Mouse (Mus musculus): ENCODE data around the gene Spast. TPM values are rescaled to one million over a fixed set of nuclear protein-coding genes. Genes with fewer than 3 reads are reported as not detected.
"Not testable (repeated sequence)": the region's sequence is repeated elsewhere in the genome, so short reads cannot be mapped to it uniquely, and the experiment has no call there.

The Spast gene
- polyA plus RNA-seq, 1 experiment from 2014 or later = 41.1 TPM

GRCm38 (mm10) chr17:74296076-74296823, 42.5 kb upstream of the Spast start:
- peak overlapping the region; percentile 79 for H3K4me2 ChIP-seq (ENCODE audit: low read depth, low read length, severe bottlenecking)
- H3K4me3 ChIP-seq (ENCODE audit: low read depth, low read length) = peak overlapping the region; percentile 96
- 51% methylated on average over 11 of the region's 11 CpGs for WGBS
- DNase-seq (ENCODE audit: low spot score) = no peak
- H3K9ac ChIP-seq (ENCODE audit: low read length) = peak overlapping the region; percentile 97
- no peaks in the 10 kb centered on the region for H3K36me3 ChIP-seq (ENCODE audit: control insufficient read depth, insufficient read depth, low read length)
- ATAC-seq (replicated peaks; ENCODE audit: low FRiP score) = no peak
- H3K27me3 ChIP-seq (ENCODE audit: control insufficient read depth, insufficient read depth, low read length) = no peaks in the 10 kb centered on the region
- no peaks in the 10 kb centered on the region for H3K9me3 ChIP-seq (ENCODE audit: control insufficient read depth, low read length)
- H3K4me1 ChIP-seq (replicated peaks; ENCODE audit: control insufficient read depth, insufficient read depth, low read length) = 0 out of 2 replicates have a peak, but pooled peaks cover 2% of the 10 kb centered on the region
- peak overlapping the region; percentile 95; the same call in 1 of the 2 replicates for H3K27ac ChIP-seq (ENCODE audit: low read depth, low read length)

- not testable (repeated sequence) for H3K4me3 ChIP-seq (ENCODE audit: low read depth, low read length); DNase-seq (ENCODE audit: low spot score); H3K27me3 ChIP-seq (ENCODE audit: control insufficient read depth, insufficient read depth, low read length); H3K4me2 ChIP-seq (ENCODE audit: low read depth, low read length, severe bottlenecking); H3K4me1 ChIP-seq (replicated peaks; ENCODE audit: control insufficient read depth, insufficient read depth, low read length); H3K27ac ChIP-seq (ENCODE audit: low read depth, low read length); H3K36me3 ChIP-seq (ENCODE audit: control insufficient read depth, insufficient read depth, low read length); H3K9me3 ChIP-seq (ENCODE audit: control insufficient read depth, low read length); ATAC-seq (replicated peaks; ENCODE audit: low FRiP score); H3K9ac ChIP-seq (ENCODE audit: low read length)
- 93% methylated on average over 5 of the region's 5 CpGs for WGBS
Measured at GRCm38 (mm10) chr17:74296991-74297390, 41.8 kb upstream of the Spast start.

- Histone ChIP-seq H3K27ac (ENCODE audit: low read depth, low read length) (no peak overlapping the region), H3K4me3 (ENCODE audit: low read depth, low read length) (no peak overlapping the region), H3K36me3 (ENCODE audit: control insufficient read depth, insufficient read depth, low read length) (no peaks in the 10 kb centered on the region; the same call in 1 of the 2 replicates), H3K9me3 (ENCODE audit: control insufficient read depth, low read length) (no peaks in the 10 kb centered on the region), H3K4me1 (replicated peaks; ENCODE audit: control insufficient read depth, insufficient read depth, low read length) (no peaks in the 10 kb centered on the region), H3K9ac (ENCODE audit: low read length) (no peak overlapping the region), H3K27me3 (ENCODE audit: control insufficient read depth, insufficient read depth, low read length) (no peaks in the 10 kb centered on the region), H3K4me2 (ENCODE audit: low read depth, low read length, severe bottlenecking) (no peak overlapping the region)
- DNase-seq (ENCODE audit: low spot score) (no peak), ATAC-seq (replicated peaks; ENCODE audit: low FRiP score) (no peak)
- WGBS = 90% methylated on average over 5 of the region's 5 CpGs
Measured at GRCm38 (mm10) chr17:74300089-74300488, 38.7 kb upstream of the Spast start.

GRCm38 (mm10) chr17:74304060-74304459, 34.7 kb upstream of the Spast start:
- Histone ChIP-seq H3K36me3 (ENCODE audit: control insufficient read depth, insufficient read depth, low read length) (no peaks in the 10 kb centered on the region; the same call in 1 of the 2 replicates), H3K27ac (ENCODE audit: low read depth, low read length) (no peak overlapping the region), H3K4me2 (ENCODE audit: low read depth, low read length, severe bottlenecking) (no peak overlapping the region), H3K4me1 (replicated peaks; ENCODE audit: control insufficient read depth, insufficient read depth, low read length) (no peaks in the 10 kb centered on the region), H3K4me3 (ENCODE audit: low read depth, low read length) (no peak overlapping the region), H3K9ac (ENCODE audit: low read length) (no peak overlapping the region), H3K27me3 (ENCODE audit: control insufficient read depth, insufficient read depth, low read length) (no peaks in the 10 kb centered on the region), H3K9me3 (ENCODE audit: control insufficient read depth, low read length) (no peaks in the 10 kb centered on the region)
- 94% methylated on average over 4 of the region's 4 CpGs for WGBS
- ATAC-seq (replicated peaks; ENCODE audit: low FRiP score) (no peak), DNase-seq (ENCODE audit: low spot score) (no peak)

GRCm38 (mm10) chr17:74305616-74306015, 33.2 kb upstream of the Spast start:
- Histone ChIP-seq H3K9me3 (ENCODE audit: control insufficient read depth, low read length) (no peaks in the 10 kb centered on the region), H3K27ac (ENCODE audit: low read depth, low read length) (no peak overlapping the region), H3K36me3 (ENCODE audit: control insufficient read depth, insufficient read depth, low read length) (no peaks in the 10 kb centered on the region; the same call in 1 of the 2 replicates), H3K4me3 (ENCODE audit: low read depth, low read length) (no peak overlapping the region), H3K27me3 (ENCODE audit: control insufficient read depth, insufficient read depth, low read length) (no peaks in the 10 kb centered on the region), H3K4me1 (replicated peaks; ENCODE audit: control insufficient read depth, insufficient read depth, low read length) (no peaks in the 10 kb centered on the region), H3K9ac (ENCODE audit: low read length) (no peak overlapping the region), H3K4me2 (ENCODE audit: low read depth, low read length, severe bottlenecking) (no peak overlapping the region)
- DNase-seq (ENCODE audit: low spot score) = no peak
- ATAC-seq (replicated peaks; ENCODE audit: low FRiP score) = no peak
- WGBS = 95% methylated on average over 4 of the region's 4 CpGs

- H3K4me2 ChIP-seq (ENCODE audit: low read depth, low read length, severe bottlenecking) = no peak overlapping the region
- H3K27me3 ChIP-seq (ENCODE audit: control insufficient read depth, insufficient read depth, low read length) = no peaks in the 10 kb centered on the region
- 91% methylated on average over 1 of the region's 1 CpGs for WGBS
- DNase-seq (ENCODE audit: low spot score) (no peak), ATAC-seq (replicated peaks; ENCODE audit: low FRiP score) (no peak)
- no peaks in the 10 kb centered on the region; the same call in 1 of the 2 replicates for H3K36me3 ChIP-seq (ENCODE audit: control insufficient read depth, insufficient read depth, low read length)
- no peaks in the 10 kb centered on the region for H3K9me3 ChIP-seq (ENCODE audit: control insufficient read depth, low read length)
- H3K4me1 ChIP-seq (replicated peaks; ENCODE audit: control insufficient read depth, insufficient read depth, low read length) = no peaks in the 10 kb centered on the region
- no peak overlapping the region for H3K27ac ChIP-seq (ENCODE audit: low read depth, low read length)
- H3K4me3 ChIP-seq (ENCODE audit: low read depth, low read length) = no peak overlapping the region
- H3K9ac ChIP-seq (ENCODE audit: low read length) = no peak overlapping the region
Measured at GRCm38 (mm10) chr17:74306021-74306420, 32.8 kb upstream of the Spast start.

- Histone ChIP-seq H3K4me1 (replicated peaks; ENCODE audit: control insufficient read depth, insufficient read depth, low read length) (peaks cover 2% of the 10 kb centered on the region; the same call in 1 of the 2 replicates), H3K4me2 (ENCODE audit: low read depth, low read length, severe bottlenecking) (peak overlapping the region; percentile 73), H3K9me3 (ENCODE audit: control insufficient read depth, low read length) (no peaks in the 10 kb centered on the region), H3K27ac (ENCODE audit: low read depth, low read length) (peak overlapping the region; percentile 91), H3K36me3 (ENCODE audit: control insufficient read depth, insufficient read depth, low read length) (no peaks in the 10 kb centered on the region), H3K9ac (ENCODE audit: low read length) (peak overlapping the region; percentile 84), H3K4me3 (ENCODE audit: low read depth, low read length) (peak overlapping the region; percentile 59), H3K27me3 (ENCODE audit: control insufficient read depth, insufficient read depth, low read length) (no peaks in the 10 kb centered on the region)
- no peak for DNase-seq (ENCODE audit: low spot score)
- under 1% methylated on average over 45 of the region's 45 CpGs for WGBS
- ATAC-seq (replicated peaks; ENCODE audit: low FRiP score) = no peak
Measured at GRCm38 (mm10) chr17:74315445-74316308, 23.1 kb upstream of the Spast start.

- DNase-seq (ENCODE audit: low spot score) = peak; percentile 93
- no peaks in the 10 kb centered on the region for H3K36me3 ChIP-seq (ENCODE audit: control insufficient read depth, insufficient read depth, low read length)
- H3K4me3 ChIP-seq (ENCODE audit: low read depth, low read length) = peak overlapping the region; percentile 59
- H3K9ac ChIP-seq (ENCODE audit: low read length) = peak overlapping the region; percentile 84
- H3K4me2 ChIP-seq (ENCODE audit: low read depth, low read length, severe bottlenecking) = peak overlapping the region; percentile 73
- ATAC-seq (replicated peaks; ENCODE audit: low FRiP score) = peak; percentile 97
- H3K4me1 ChIP-seq (replicated peaks; ENCODE audit: control insufficient read depth, insufficient read depth, low read length) = peaks cover 2% of the 10 kb centered on the region; the same call in 1 of the 2 replicates
- under 1% methylated on average over 48 of the region's 48 CpGs for WGBS
- H3K27ac ChIP-seq (ENCODE audit: low read depth, low read length) = peak overlapping the region; percentile 91
- H3K27me3 ChIP-seq (ENCODE audit: control insufficient read depth, insufficient read depth, low read length) = no peaks in the 10 kb centered on the region
- no peaks in the 10 kb centered on the region for H3K9me3 ChIP-seq (ENCODE audit: control insufficient read depth, low read length)
Measured at GRCm38 (mm10) chr17:74316309-74316863, 22.4 kb upstream of the Spast start.

Data from forebrain, embryonic 11.5 days (tissue).